Mouse (Mus musculus) liver, embryonic 14.5 days (tissue): Measurements from ENCODE around the gene Commd4. TPM values are rescaled to one million over a fixed set of nuclear protein-coding genes. Genes with fewer than 3 reads are reported as not detected.
A peak's percentile ranks its signal among the peaks of the same experiment; 100 is the strongest.

Experiments
- ATAC-seq: fragments of 200-750 bp; cut with Nextera tagmentation; 2 replicates; pipeline ENCODE4 v1.8.0; 2017; ENCODE audit warnings: moderate number of reproducible peaks, mild to moderate bottlenecking, moderate library complexity; ENCODE audit not compliant: insufficient read depth
- DNase-seq, 3 experiments: peaks; one replicate each; pipeline ENCODE4 v3.0.0-alpha.2; 2012 to 2013; ENCODE audit warnings: low read depth in 3 of 3, low spot score in 3 of 3
- H3K27ac ChIP-seq: fragments of 300-500 bp; sonication (generic); 2 replicates; pipeline ENCODE4 v1.5.1; 2014; ENCODE audit warnings: moderate library complexity, mild to moderate bottlenecking, control low read depth, inconsistent platforms
- H3K27me3 ChIP-seq: fragments of 300-500 bp; sonication (generic); 2 replicates; pipeline ENCODE4 v1.6.1; 2014; ENCODE audit warnings: mild to moderate bottlenecking, low read length, moderate library complexity; ENCODE audit not compliant: control insufficient read depth, insufficient read depth
- H3K36me3 ChIP-seq: fragments of 300-500 bp; sonication (generic); replicated peaks from 2 replicates; pipeline ENCODE4 v1.6.1; 2014; ENCODE audit warnings: low read depth; ENCODE audit not compliant: control insufficient read depth, insufficient read depth
- H3K4me1 ChIP-seq, 2 experiments: fragments of 200-500 bp in 1 of 2; fragments of 300-500 bp in 1 of 2; sonication (generic) in 1 of 2; replicated peaks; 2 replicates each; pipeline ENCODE4 v1.6.1; 2012 to 2014; ENCODE audit warnings: antibody characterized with exemption in 1 of 2, inconsistent platforms in 1 of 2, low read length in 1 of 2; ENCODE audit not compliant: control insufficient read depth in 2 of 2, insufficient read depth in 2 of 2
- H3K4me2 ChIP-seq: fragments of 300-500 bp; sonication (generic); 2 replicates; pipeline ENCODE4 v1.6.1; 2014; ENCODE audit warnings: low read depth, mild to moderate bottlenecking, control low read depth, moderate library complexity
- H3K4me3 ChIP-seq, 2 experiments: fragments of 200-500 bp in 1 of 2; fragments of 300-500 bp in 1 of 2; sonication (generic) in 1 of 2; 2 replicates each; pipeline ENCODE4 v1.5.1; 2012 to 2014; ENCODE audit warnings: low read depth in 2 of 2, low read length in 2 of 2, mild to moderate bottlenecking in 2 of 2, control low read depth in 1 of 2, inconsistent platforms in 1 of 2, moderate library complexity in 1 of 2; ENCODE audit not compliant: insufficient read depth in 1 of 2
- H3K9ac ChIP-seq: fragments of 300-500 bp; sonication (generic); replicated peaks from 2 replicates; pipeline ENCODE4 v1.6.1; 2014; ENCODE audit warnings: mild to moderate bottlenecking, control low read depth, moderate library complexity
- H3K9me3 ChIP-seq: fragments of 300-500 bp; sonication (generic); 2 replicates; pipeline ENCODE4 v1.6.1; 2016; ENCODE audit warnings: low read length, mixed read lengths; ENCODE audit not compliant: control insufficient read depth
- CTCF ChIP-seq: IDR thresholded peaks from 2 replicates; pipeline ENCODE4 v1.5.1; 2016; ENCODE audit warnings: antibody characterized with exemption, low read depth, control low read depth
- EP300 ChIP-seq: IDR thresholded peaks from 2 replicates; pipeline ENCODE4 v1.6.1; 2016; ENCODE audit warnings: antibody characterized with exemption, low read depth
- WGBS: fragments of 180-500 bp; shearing (Covaris S2); extraction: QIAGEN DNeasy Blood & Tissue Kit; methylation state at CpG from one replicate; pipeline ENCODE4 v1.1.7; 2014; ENCODE audit not compliant: insufficient replicate concordance; 5-methylcytosine and 5-hydroxymethylcytosine counted together
- polyA plus RNA-seq, 2 experiments: library from polyadenylated mRNA; depleted of rRNA in 1 of 2; stranded (reverse) in 1 of 2; unstranded in 1 of 2; fragments of >200 nt; fragmentation: Nextera tagmentation in 1 of 2; extraction: Ambion mirVana in 1 of 2; gene quantifications; 2 replicates each; pipeline versions ENCODE4 v1.2.1 to v1.2.3; 2012 to 2014

Commd4 gene
- polyA plus RNA-seq, 2 experiments = 45.8 to 57.1 TPM

DNA sequence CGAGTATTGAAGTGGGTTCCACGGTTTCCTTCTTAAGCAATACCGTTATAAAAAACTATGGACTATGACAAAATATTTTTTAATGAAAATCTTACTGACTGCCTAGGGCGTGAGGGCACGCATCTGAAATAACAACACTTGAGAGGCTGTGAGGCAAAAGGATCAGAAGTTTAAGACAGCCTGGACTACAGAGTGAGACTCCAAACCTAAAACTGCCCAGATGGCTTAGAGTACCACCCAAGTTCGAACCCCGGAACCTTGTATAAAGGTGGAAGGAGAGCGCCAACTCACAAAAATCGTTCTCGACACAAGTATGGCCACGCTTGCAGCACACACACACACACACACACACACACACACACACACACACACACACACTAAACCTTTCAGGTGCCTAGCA is 375 bp upstream of the Commd4 start:
- no peak for TF ChIP-seq EP300
- no peak for TF ChIP-seq CTCF
- ATAC-seq (no peak; the same call in 1 of the 2 replicates), DNase-seq (no peak)
- H3K9me3 ChIP-seq = no peaks in the 10 kb centered on the region
- H3K27me3 ChIP-seq = no peaks in the 10 kb centered on the region
- H3K27ac ChIP-seq = no peak overlapping the region
- H3K36me3 ChIP-seq = no peaks in the 10 kb centered on the region
- peaks cover 0 to 11% of the 10 kb centered on the region in 2 experiments; a peak in 2 of 4 replicates for H3K4me1 ChIP-seq
- H3K9ac ChIP-seq = peak overlapping the region; percentile 72
- 34% methylated on average over 11 of the region's 11 CpGs for WGBS
- peak overlapping the region; percentile 73 to 76 for H3K4me3 ChIP-seq
- H3K4me2 ChIP-seq = peak overlapping the region; percentile 82

- no peak overlapping the region for H3K27ac ChIP-seq
- TF ChIP-seq CTCF (no peak), EP300 (no peak)
- no peaks in the 10 kb centered on the region for H3K9me3 ChIP-seq
- H3K4me2 ChIP-seq = peak overlapping the region; percentile 82
- H3K4me1 ChIP-seq = peaks cover 0 to 9% of the 10 kb centered on the region in 2 experiments; a peak in 2 of 4 replicates
- peak overlapping the region; percentile 73 to 76 for H3K4me3 ChIP-seq
- no peaks in the 10 kb centered on the region for H3K36me3 ChIP-seq
- peak overlapping the region; percentile 72 for H3K9ac ChIP-seq
- WGBS = 25% methylated on average over 13 of the region's 13 CpGs
- no peak for DNase-seq
- H3K27me3 ChIP-seq = no peaks in the 10 kb centered on the region
- ATAC-seq = no peak
Observed at GRCm38 (mm10) chr9:57157499-57157898, 632 bp downstream of the Commd4 start.

DNA sequence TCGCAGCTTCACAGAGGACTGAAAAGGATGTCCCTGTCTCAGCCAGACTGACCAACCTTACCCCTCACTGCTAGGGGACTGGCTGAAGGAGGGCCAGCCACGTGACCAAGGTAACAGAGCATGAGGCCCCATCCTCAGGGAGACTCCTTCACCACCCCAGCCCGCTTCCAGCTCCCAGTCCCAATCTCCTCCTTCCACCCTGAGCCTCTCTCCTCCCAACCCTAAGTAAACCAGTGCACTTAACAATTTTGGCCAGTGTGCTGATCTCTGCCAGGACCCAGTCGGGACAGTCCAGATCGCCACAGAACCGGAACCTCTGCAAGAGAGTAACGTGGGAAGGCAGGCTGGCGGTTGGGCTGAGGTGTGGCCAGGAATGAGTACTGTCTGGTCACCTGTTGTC is 1.3 kb downstream of the Commd4 start:
- Histone ChIP-seq H3K36me3 (no peaks in the 10 kb centered on the region), H3K27ac (no peak overlapping the region), H3K4me3 (no peak overlapping the region), H3K9me3 (no peaks in the 10 kb centered on the region), H3K27me3 (no peaks in the 10 kb centered on the region), H3K4me2 (peak overlapping the region; percentile 82), H3K9ac (no peak overlapping the region), H3K4me1 (peaks cover 0 to 9% of the 10 kb centered on the region in 2 experiments; a peak in 2 of 4 replicates)
- TF ChIP-seq CTCF (no peak), EP300 (no peak)
- 80% methylated on average over 8 of the region's 8 CpGs for WGBS
- DNase-seq (no peak), ATAC-seq (no peak)

DNA sequence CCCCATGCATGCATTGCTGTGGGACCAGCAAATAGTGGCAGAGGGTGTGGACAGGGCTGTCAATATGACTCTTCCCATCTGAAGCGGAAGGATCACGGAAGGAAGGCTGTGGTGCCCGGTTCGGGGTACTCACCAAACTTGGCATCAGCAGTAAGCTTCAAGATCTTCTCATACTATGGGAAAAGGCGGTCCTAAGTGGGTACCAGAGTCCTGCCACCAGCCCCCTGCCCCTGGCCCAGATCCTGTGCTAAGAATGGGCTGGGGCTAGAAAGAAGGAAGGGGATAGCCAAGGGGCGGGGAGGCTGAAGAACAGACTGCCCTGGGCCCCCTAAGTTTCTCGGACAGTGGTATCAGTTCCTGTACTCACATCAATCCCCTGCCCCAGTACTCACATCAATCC is 1.7 kb downstream of the Commd4 start:
- no peak for ATAC-seq

DNA sequence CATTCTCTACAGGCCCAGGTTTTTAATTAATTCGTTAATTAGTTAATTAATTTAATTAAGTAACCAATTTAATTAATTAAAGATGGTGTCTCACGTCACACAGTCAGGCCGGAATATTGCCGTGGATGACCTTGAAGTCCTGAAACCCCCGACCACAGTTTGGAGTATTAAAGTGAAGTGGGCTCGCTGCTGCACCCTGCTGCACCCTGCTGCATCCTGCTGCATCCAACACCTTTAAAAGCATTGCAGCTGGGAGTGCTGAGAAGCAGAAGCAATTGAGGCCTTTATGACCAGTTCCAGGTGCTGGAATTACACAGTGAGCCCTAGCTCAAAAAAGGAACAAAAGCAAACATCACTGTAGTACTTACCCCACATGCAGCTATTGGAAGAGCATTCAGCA is 5.8 kb downstream of the Commd4 start:
- TF ChIP-seq EP300 (no peak), CTCF (no peak)
- no peaks in the 10 kb centered on the region for H3K36me3 ChIP-seq
- DNase-seq = no peak
- no peaks in the 10 kb centered on the region for H3K27me3 ChIP-seq
- ATAC-seq = no peak
- H3K4me1 ChIP-seq = peaks cover 0 to 12% of the 10 kb centered on the region in 2 experiments; a peak in 2 of 4 replicates
- 42% methylated on average over 6 of the region's 6 CpGs for WGBS
- H3K9me3 ChIP-seq = no peaks in the 10 kb centered on the region
- H3K4me3 ChIP-seq = no peak overlapping the region
- H3K9ac ChIP-seq = no peak overlapping the region
- H3K27ac ChIP-seq = no peak overlapping the region
- H3K4me2 ChIP-seq = no peak overlapping the region

More for the DNA sequence above, 1.7 kb downstream of the Commd4 start:
- Histone ChIP-seq H3K9me3 (no peaks in the 10 kb centered on the region), H3K27me3 (no peaks in the 10 kb centered on the region), H3K4me2 (no peak overlapping the region), H3K4me3 (no peak overlapping the region), H3K4me1 (peaks cover 0 to 9% of the 10 kb centered on the region in 2 experiments; a peak in 2 of 4 replicates), H3K36me3 (no peaks in the 10 kb centered on the region), H3K27ac (no peak overlapping the region), H3K9ac (no peak overlapping the region)
- DNase-seq = no peak
- 78% methylated on average over 7 of the region's 7 CpGs for WGBS
- TF ChIP-seq CTCF (no peak), EP300 (no peak)
